Mouse (Mus musculus) limb, embryonic 11.5 days (tissue): ENCODE measurements around the gene Usp5. TPM values are rescaled to one million over a fixed set of nuclear protein-coding genes. Genes with fewer than 3 reads are reported as not detected.
A peak's percentile ranks its signal among the peaks of the same experiment; 100 is the strongest.

ENCODE experiments used
- ATAC-seq: fragments of 200-750 bp; cut with Nextera tagmentation; 2 replicates; pipeline ENCODE4 v1.8.0; 2017; ENCODE audit warnings: low read depth; ENCODE audit not compliant: insufficient number of reproducible peaks, low FRiP score, low TSS enrichment
- DNase-seq: peaks from one replicate; pipeline ENCODE4 v3.0.0-alpha.2; 2015; ENCODE audit warnings: low spot score
- H3K27ac ChIP-seq: fragments of 300-500 bp; sonication (generic); replicated peaks from 2 replicates; pipeline ENCODE4 v1.5.1; 2014; ENCODE audit warnings: low read depth, mild to moderate bottlenecking, low read length
- H3K27me3 ChIP-seq: fragments of 300-500 bp; sonication (generic); 2 replicates; pipeline ENCODE4 v1.6.1; 2014; ENCODE audit warnings: mild to moderate bottlenecking, low read length, mixed read lengths; ENCODE audit not compliant: control insufficient read depth, insufficient read depth
- H3K36me3 ChIP-seq: fragments of 300-500 bp; sonication (generic); 2 replicates; pipeline ENCODE4 v1.6.1; 2014; ENCODE audit warnings: mild to moderate bottlenecking, low read length, moderate library complexity, mixed read lengths; ENCODE audit not compliant: control insufficient read depth, insufficient read depth
- H3K4me1 ChIP-seq: fragments of 300-500 bp; sonication (generic); 2 replicates; pipeline ENCODE4 v1.6.1; 2014; ENCODE audit warnings: low read length, mixed read lengths; ENCODE audit not compliant: control insufficient read depth, insufficient read depth
- H3K4me2 ChIP-seq: fragments of 300-500 bp; sonication (generic); 2 replicates; pipeline ENCODE4 v1.6.1; 2014; ENCODE audit warnings: low read depth, mild to moderate bottlenecking, moderate library complexity; ENCODE audit not compliant: severe bottlenecking
- H3K4me3 ChIP-seq: fragments of 300-500 bp; sonication (generic); 2 replicates; pipeline ENCODE4 v1.5.1; 2014; ENCODE audit warnings: low read depth, low read length
- H3K9ac ChIP-seq: fragments of 300-500 bp; sonication (generic); 2 replicates; pipeline ENCODE4 v1.6.1; 2014; ENCODE audit warnings: mild to moderate bottlenecking, low read length
- H3K9me3 ChIP-seq: fragments of 300-500 bp; sonication (generic); 2 replicates; pipeline ENCODE4 v1.6.1; 2016; ENCODE audit warnings: low read length; ENCODE audit not compliant: control insufficient read depth
- WGBS: fragments of 180-500 bp; shearing (Covaris S2); extraction: QIAGEN DNeasy Blood & Tissue Kit; methylation state at CpG from one replicate; pipeline ENCODE4 v1.1.7; 2014; 5-methylcytosine and 5-hydroxymethylcytosine counted together
- polyA plus RNA-seq: library from polyadenylated mRNA; unstranded; fragments of >200 nt; fragmentation: Nextera tagmentation; extraction: Ambion mirVana; gene quantifications from 2 replicates; pipeline ENCODE4 v1.2.1, GENCODE M21; 2014

Usp5 gene
- polyA plus RNA-seq, 1 experiment from 2014 or later, result 152 TPM

DNA sequence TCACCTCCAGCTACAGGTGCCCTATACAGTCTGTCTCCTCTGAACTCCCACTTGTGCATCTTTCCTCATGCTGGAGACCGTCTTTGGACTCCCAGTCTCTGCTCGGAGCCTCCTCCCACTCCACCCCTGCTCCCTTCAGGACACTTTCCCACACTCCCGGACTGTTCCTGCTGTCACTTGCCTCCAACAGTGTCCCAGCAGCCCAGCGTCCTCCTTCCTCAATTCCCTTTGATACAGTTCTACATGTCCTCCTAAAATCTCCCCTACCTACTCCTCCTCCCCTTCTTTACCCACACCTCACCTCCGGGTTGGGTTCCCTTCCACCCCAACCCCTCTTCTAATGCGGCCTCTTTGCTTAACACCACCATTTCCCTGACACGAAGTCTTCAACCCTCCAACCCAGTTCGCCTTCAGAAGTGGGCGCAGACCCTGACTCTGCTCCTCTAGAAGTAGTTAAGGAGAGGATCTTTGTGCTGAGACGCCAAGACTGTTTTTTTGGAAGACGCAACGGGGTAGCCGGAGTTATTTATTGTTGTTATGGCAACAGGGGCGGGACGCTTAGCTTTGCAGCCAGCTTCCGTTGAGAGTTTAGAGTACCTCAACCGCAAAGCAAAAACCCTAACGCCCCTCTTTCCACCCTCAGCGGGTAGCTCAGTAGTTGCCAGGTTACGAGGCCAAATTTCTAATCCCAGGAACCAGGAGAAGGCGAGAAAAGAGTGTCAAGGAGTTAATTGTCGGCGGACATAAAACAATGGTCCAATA lies 49.9 kb downstream of the Usp5 start, which contains the start of gene Lrrc23:
Lrrc23 (minus strand) TSS at position 506 of the 762 bp plus-strand sequence.
- no peaks in the 10 kb centered on the region for H3K4me1 ChIP-seq
- 3% methylated on average over 23 of the region's 23 CpGs for WGBS
- ATAC-seq (peak; percentile 18; the same call in 1 of the 2 replicates), DNase-seq (peak; percentile 76)
- H3K27ac ChIP-seq, result no peak within 1 kb of the TSS
- H3K36me3 ChIP-seq, result no peaks in the 10 kb centered on the region
- H3K4me3 ChIP-seq, result peak within 1 kb of the TSS; percentile 32
- H3K9me3 ChIP-seq, result no peaks in the 10 kb centered on the region
- peak within 1 kb of the TSS; percentile 55 for H3K4me2 ChIP-seq
- H3K9ac ChIP-seq, result peak within 1 kb of the TSS; percentile 28
- peaks cover 2% of the 10 kb centered on the region; the same call in 1 of the 2 replicates for H3K27me3 ChIP-seq

DNA sequence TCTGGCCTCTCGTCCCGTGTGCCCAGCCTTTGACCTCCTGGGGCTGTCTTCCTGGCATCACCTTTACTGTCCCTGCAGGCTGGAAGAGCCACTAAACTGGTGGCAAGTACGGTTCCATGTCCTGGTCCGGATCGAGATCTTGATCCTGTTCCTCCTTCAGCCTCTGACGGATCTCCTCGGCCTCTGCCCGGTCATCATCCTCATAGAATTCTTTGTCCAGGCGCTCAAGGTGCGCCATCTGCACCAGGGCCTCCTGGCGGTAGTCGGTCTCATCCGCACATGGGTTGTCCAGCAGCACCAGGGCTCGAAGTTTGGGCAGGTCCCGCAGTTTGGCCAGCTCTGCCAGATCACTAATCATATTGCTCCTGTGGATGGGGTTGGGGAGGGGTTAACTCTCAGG lies 58.8 kb downstream of the Usp5 start:
- Histone ChIP-seq H3K9me3 (no peaks in the 10 kb centered on the region), H3K9ac (0 out of 2 replicates have a peak overlapping the region, but pooled peaks have one; percentile 1), H3K27me3 (peaks cover 25% of the 10 kb centered on the region), H3K4me2 (peak overlapping the region; percentile 7; the same call in 1 of the 2 replicates), H3K4me3 (no peak overlapping the region), H3K36me3 (no peaks in the 10 kb centered on the region), H3K27ac (no peak overlapping the region), H3K4me1 (peaks cover 13% of the 10 kb centered on the region; the same call in 1 of the 2 replicates)
- WGBS, result 86% methylated on average over 15 of the region's 15 CpGs
- DNase-seq (no peak), ATAC-seq (no peak)

DNA sequence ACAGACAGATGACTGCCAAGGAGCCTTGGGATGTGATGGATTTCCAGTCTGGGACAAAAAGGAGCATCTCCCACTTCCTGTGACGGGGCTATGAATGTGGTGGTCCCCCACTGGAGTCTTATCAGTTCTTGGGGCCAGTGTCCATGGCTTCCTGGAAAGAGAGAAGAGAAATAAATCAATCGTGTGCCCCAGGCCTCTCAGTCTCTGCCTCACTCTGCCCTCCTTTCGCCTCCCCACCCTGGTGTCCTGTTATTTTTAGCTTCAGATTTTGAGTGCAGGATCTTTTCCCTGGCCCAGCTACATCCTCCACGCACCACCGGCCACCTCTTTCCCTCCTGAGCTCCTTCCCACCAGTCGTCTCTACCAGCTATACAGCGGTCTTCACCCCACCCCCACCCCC lies 59.3 kb downstream of the Usp5 start:
- Histone ChIP-seq H3K4me3 (peak overlapping the region; percentile 44), H3K9ac (peak overlapping the region; percentile 50; the same call in 1 of the 2 replicates), H3K9me3 (no peaks in the 10 kb centered on the region), H3K4me1 (peaks cover 13% of the 10 kb centered on the region; the same call in 1 of the 2 replicates), H3K4me2 (peak overlapping the region; percentile 91), H3K27ac (no peak overlapping the region), H3K36me3 (no peaks in the 10 kb centered on the region), H3K27me3 (peaks cover 25% of the 10 kb centered on the region)
- DNase-seq, result no peak
- no peak for ATAC-seq
- WGBS, result 55% methylated on average over 7 of the region's 7 CpGs

DNA sequence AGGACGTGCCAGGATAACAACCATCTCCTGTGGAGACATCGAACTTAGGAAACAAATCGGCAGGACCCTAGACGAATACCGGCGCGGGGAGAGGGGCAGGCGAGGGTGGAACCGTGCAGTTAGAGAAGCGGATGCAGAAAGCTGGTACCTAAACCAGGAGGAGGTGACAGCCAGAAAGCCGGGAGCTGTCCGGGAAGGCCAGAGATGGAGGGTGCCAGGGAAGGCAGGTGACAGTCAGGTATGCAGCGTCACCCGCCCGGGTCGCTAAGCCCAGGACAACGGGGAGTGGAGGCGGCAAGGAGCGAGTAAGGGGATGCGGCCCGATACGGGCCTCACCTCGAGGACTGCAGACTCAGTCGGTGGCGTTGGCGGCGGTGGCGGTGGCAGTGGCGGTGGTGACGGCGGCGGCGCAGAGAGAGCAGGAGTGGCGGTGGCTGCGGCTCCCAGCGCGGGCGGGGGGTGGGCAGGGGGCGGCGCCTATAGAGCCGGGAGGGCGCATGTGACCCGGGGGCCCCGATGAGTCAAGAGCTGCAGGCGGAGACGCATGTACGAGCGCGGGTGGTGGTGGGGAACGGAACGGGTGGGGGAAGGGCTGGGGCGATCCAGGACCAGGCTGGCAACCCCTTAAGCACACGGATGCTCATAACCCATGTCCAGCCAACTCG lies 60.1 kb downstream of the Usp5 start, which contains the start of gene Eno2:
Eno2 (minus strand) TSS at position 573 of the 665 bp plus-strand sequence.
- Histone ChIP-seq H3K27ac (no peak within 1 kb of the TSS), H3K9ac (peak within 1 kb of the TSS; percentile 50), H3K36me3 (no peaks in the 10 kb centered on the region), H3K27me3 (peaks cover 25% of the 10 kb centered on the region), H3K4me3 (peak within 1 kb of the TSS; percentile 44), H3K4me2 (peak within 1 kb of the TSS; percentile 91), H3K4me1 (peaks cover 13% of the 10 kb centered on the region; the same call in 1 of the 2 replicates), H3K9me3 (no peaks in the 10 kb centered on the region)
- DNase-seq, result peak; percentile 61
- peak; percentile 73 for ATAC-seq
- 1% methylated on average over 54 of the region's 54 CpGs for WGBS

DNA sequence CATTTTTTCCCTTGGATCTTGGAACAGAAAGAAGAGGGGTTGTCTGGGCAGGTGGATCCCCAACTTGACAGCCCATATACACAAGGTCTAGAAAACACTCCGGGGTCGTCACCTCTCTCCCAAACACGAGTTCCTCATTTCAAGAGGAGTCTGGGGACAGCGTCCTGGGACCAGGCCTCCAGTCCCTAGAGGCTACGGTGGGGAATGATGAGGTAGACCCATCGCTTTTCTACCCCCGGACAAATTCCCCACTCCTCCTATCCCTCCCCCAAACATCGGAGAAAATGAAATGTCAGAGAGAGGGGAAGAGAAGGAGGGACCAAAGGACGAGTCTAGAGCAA lies 60.6 kb downstream of the Usp5 start:
- H3K9me3 ChIP-seq, result no peaks in the 10 kb centered on the region
- ATAC-seq, result no peak
- peak overlapping the region; percentile 91 for H3K4me2 ChIP-seq
- peak overlapping the region; percentile 44 for H3K4me3 ChIP-seq
- peaks cover 13% of the 10 kb centered on the region; the same call in 1 of the 2 replicates for H3K4me1 ChIP-seq
- H3K27me3 ChIP-seq, result peaks cover 25% of the 10 kb centered on the region
- H3K27ac ChIP-seq, result no peak overlapping the region
- WGBS, result 5% methylated on average over 9 of the region's 9 CpGs
- H3K36me3 ChIP-seq, result no peaks in the 10 kb centered on the region
- no peak for DNase-seq
- H3K9ac ChIP-seq, result no peak overlapping the region; the same call in 1 of the 2 replicates

DNA sequence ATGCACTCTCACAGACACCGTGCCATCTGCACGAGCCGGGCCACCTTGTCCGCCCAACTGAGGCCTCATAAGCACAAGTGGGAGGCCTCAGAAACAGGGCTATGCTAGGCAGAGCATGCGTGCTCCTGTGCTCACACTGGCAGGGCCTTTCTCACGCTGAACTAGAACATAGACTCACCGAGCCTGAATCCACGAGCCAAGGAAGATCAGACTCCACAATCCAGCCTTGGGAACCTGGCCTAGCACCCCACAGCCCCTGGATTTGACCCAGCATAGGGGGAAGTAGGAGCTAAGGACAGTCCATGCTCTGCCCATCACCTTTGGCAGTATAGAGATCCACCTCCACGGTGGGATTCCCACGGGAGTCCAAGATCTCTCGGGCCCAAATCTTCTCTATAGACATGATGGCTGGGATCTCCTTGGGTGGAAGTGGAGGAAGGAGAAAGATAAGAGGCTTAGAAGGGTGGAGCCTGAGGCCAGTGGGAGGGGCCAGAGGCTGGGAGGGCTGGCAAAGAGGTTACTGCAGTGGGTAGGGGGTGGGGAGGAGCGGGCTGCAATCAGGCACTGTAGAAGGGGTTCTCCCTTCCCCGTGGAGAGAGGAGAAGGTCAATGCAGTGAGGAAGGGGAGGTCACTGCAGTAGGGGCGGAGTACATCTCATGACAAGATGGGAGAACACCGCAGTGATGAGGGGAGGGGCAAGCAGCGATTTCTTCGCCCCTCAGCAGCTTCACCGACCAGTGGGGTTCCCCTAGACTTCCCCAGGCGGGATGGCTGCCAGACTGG lies 61.2 kb downstream of the Usp5 start:
- 25% methylated on average over 18 of the region's 19 CpGs for WGBS

DNA sequence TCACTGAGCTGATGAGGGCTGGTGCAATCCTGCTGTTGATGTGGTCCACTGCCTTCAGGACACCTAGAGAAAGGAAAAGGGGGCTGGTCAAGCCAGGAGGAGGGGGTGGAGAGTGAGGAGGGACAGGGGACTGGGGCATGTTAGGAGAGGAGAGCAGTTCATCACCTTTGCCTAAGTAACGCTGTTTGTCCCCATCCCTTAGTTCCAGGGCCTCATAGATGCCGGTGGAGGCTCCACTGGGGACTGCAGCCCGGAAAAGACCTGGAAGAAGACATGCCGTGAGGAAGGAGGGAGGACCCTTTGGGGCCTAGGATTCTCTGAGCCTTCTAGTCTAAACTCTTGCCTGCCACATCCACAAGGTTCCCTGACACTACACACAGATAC lies 61.8 kb downstream of the Usp5 start:
- H3K9ac ChIP-seq, result no peak overlapping the region

More for the DNA sequence above, 61.2 kb downstream of the Usp5 start:
- Histone ChIP-seq H3K9me3 (no peaks in the 10 kb centered on the region), H3K4me1 (peaks cover 13% of the 10 kb centered on the region; the same call in 1 of the 2 replicates), H3K4me2 (peak overlapping the region; percentile 91), H3K27ac (no peak overlapping the region), H3K27me3 (peaks cover 25% of the 10 kb centered on the region), H3K4me3 (peak overlapping the region; percentile 44; the same call in 1 of the 2 replicates), H3K9ac (no peak overlapping the region), H3K36me3 (no peaks in the 10 kb centered on the region)
- DNase-seq, result no peak
- peak; percentile 33; the same call in 1 of the 2 replicates for ATAC-seq

DNA sequence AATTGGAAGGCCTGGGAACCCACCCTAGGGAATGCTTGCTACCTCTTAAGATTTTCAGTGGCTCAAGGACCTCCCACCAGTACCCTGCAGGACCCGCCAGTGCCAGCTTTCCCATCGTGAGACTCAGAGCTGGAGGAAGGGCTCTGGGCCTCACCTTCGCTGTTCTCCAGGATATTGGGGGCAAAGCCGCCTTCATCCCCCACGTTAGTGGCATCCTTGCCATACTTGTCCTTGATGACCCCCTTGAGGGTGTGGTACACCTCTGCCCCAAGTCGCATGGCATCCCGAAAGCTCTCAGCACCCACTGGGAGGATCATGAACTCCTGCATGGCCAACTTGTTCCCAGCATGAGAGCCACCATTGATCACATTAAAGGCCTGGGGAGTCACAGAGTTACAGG lies 63.3 kb downstream of the Usp5 start:
- peaks cover 25% of the 10 kb centered on the region for H3K27me3 ChIP-seq
- no peak overlapping the region for H3K9ac ChIP-seq
- H3K9me3 ChIP-seq, result no peaks in the 10 kb centered on the region
- no peak overlapping the region for H3K4me3 ChIP-seq
- H3K4me1 ChIP-seq, result peaks cover 13% of the 10 kb centered on the region; the same call in 1 of the 2 replicates
- DNase-seq (no peak), ATAC-seq (no peak)
- H3K27ac ChIP-seq, result no peak overlapping the region
- WGBS, result 79% methylated on average over 7 of the region's 7 CpGs
- H3K4me2 ChIP-seq, result no peak overlapping the region
- H3K36me3 ChIP-seq, result no peaks in the 10 kb centered on the region

More for the DNA sequence above, 61.8 kb downstream of the Usp5 start:
- ATAC-seq (no peak), DNase-seq (no peak)
- Histone ChIP-seq H3K4me2 (no peak overlapping the region), H3K27ac (no peak overlapping the region), H3K4me1 (peaks cover 13% of the 10 kb centered on the region; the same call in 1 of the 2 replicates), H3K36me3 (no peaks in the 10 kb centered on the region), H3K27me3 (peaks cover 25% of the 10 kb centered on the region), H3K9me3 (no peaks in the 10 kb centered on the region), H3K4me3 (no peak overlapping the region)
- 35% methylated on average over 4 of the region's 4 CpGs for WGBS
